Mouse (Mus musculus): ENCODE measurements around the gene Bbs4.

DNA sequence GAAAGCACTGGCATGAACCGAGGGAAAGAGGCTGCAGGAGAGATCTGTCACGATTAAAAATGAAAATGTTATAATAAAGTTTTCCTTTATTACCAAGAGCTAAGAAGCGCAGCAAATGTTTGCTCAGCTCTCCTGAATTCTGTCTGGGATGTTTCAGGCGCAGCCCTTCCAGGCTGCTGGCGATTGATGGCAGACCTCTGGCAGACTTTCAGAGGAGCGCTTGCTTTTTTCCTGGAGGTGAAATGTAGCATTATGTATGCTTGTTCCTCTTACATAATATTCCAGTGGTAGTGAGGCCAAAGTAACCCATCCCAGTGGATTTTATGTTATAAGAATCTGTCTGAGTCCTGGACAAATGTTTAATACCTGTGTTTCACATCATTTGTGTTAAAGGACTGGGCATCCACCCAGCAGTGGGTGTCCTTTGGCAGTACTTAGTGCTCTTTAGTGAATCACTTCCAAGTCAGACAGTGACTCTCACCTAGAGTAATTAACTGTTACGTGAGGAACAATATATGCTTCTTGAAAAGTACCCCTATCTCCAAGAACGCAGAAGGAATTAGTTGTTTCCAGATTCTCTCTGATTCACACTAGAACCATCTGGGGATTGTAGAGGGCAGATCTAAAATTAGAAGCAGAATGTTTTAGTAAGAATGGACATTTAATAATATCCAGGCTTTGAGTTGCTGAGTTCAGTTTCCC lies 42.6 kb downstream of the Bbs4 start:
- TF ChIP-seq GATA1 (IDR thresholded peaks at IDR 0.05; ENCODE audit: borderline replicate concordance, low read length) (no peak), FLI1 (IDR thresholded peaks at IDR 0.05; ENCODE audit: low read length) (no peak)
